Mouse (Mus musculus) Patski (cell line): ENCODE results near the gene Gm20883. TPM values are rescaled to one million over a fixed set of nuclear protein-coding genes. Genes with fewer than 3 reads are reported as not detected.
"Not testable (repeated sequence)": the region's sequence is repeated elsewhere in the genome, so short reads cannot be mapped to it uniquely, and the experiment has no call there.

Source experiments
- ATAC-seq: fragments of 100-300 bp; one replicate; pipeline ENCODE4 v1.8.0; 2021
- CTCF ChIA-PET: fragments of 350-600 bp; sonication (Branson Sonifier 250); formaldehyde crosslinking; loops from one replicate; lab custom pipeline; 2022; ENCODE audit warnings: inconsistent platforms; lab: Charles Lee
- POLR2A ChIA-PET: fragments of 350-600 bp; sonication (Branson Sonifier 250); formaldehyde crosslinking; loops from one replicate; lab custom pipeline; 2022; ENCODE audit warnings: antibody characterized with exemption, inconsistent platforms; lab: Charles Lee
- DNase-seq: peaks from one replicate; pipeline ENCODE4 v3.0.0-alpha.2; 2011; ENCODE audit warnings: low read depth, low spot score
- H3K27me3 ChIP-seq: fragments of 371-371 bp; one replicate; pipeline ENCODE4 v1.5.1; 2021
- in situ Hi-C: fragments of 300-500 bp; cut with MboI; formaldehyde crosslinking; loops from 3 replicates; pipeline ENCODE4 v1.11.1; 2018; ENCODE audit warnings: low pct_unique_long_range_greater_than_20kb, mixed read lengths
- polyA plus RNA-seq: library from polyadenylated mRNA; unstranded; gene quantifications from one replicate; pipeline ENCODE4 v1.2.3, GENCODE M21; 2021

Gm20883 gene
- not detected for polyA plus RNA-seq

DNA sequence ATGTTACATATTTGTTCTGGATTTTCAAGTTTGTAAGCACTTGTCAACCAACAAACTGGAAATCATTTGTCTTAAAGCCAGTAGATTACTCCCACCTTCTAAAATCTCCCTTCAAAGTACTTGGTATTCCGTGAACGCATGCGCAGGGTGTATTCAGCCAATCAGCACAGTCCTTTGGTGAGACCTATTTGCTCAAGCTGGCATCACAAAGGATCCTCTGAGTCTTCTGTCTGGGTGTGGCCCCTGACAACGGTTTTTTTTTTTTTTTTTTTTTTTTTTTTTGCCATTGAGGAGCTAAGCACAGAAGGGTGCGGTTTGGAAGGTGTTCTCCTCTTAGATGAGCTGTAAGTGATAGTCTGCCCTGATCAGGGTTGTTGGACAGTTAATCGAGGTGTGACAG is at the start of gene Gm20883:
Gene Gm20883, plus strand, starts transcription at position 301 of the 400 bp plus-strand sequence.
- POLR2A ChIA-PET, ATAC-seq, CTCF ChIA-PET, DNase-seq, in situ Hi-C loops, H3K27me3 ChIP-seq: not testable (repeated sequence)
